In the genomic region with DNA sequence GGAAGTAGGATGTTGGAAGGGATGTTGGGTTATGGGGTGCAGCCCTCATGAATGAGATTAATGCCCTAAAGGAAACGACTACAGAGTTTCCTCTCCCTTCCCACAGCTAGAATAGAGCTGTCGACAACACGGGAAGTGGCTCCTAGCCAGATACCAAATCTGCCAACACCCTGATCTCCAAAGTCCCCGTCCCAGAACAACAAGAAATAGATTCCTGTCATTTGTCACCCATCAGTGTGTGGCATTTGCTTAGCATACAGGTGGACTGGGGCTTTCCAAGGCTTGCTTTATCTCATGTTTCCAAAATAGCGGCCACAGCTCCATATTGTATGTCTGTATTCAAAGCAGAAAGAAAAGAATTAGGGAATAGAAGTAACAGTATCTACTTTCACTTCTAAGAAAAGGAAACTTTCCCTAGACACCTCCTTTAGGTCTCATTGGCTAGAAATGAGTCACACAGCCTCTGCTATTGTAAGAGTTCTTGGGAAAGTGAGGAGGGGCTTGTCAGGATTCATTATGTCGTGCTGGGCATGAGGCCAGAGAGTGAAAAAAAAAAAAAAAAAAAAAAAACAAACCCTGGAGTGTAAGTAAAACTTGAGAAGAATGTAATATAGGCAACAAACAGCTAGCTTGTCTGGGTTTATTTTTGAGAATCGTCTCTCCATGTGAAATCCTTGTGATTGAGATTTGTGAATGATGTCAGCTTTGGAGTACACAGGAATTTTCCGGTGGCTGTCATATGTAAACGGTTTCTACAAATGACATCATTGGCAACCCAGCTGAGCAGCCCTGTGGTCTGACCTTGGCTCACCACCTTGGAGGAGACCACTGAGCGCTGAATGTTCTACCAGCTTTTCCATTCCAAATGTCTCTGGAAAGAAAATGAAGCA, we compare ENCODE assay signal across 8 mouse cellular contexts.
A peak's percentile ranks its signal among the peaks of the same experiment; 100 is the strongest.
DNase-seq lines count a peak whose midpoint lies in the region; ATAC-seq and TF ChIP-seq lines count a peak whose summit lies in the region.

No protein-coding gene starts in this region.

- H3K4me3 ChIP-seq in heart, postnatal 0 days (ENCODE audit: low read depth, low read length), result 0 out of 2 replicates have a peak overlapping the region, but pooled peaks have one; percentile 14
- H3K4me3 ChIP-seq in thymus, adult 2 months (ENCODE audit: control insufficient read depth, insufficient read depth, low read length), result no peak overlapping the region

- peak; percentile 82 for ATAC-seq in heart, postnatal 0 days (ENCODE audit: insufficient read depth, low read depth)
- ATAC-seq in megakaryocyte, adult 5-6 weeks (ENCODE audit: poor library complexity, severe bottlenecking), result no peak

- TF ChIP-seq CTCF in heart, postnatal 0 days (IDR thresholded peaks at IDR 0.05; ENCODE audit: low read depth), result no peak
- no peak for TF ChIP-seq CTCF in thymus, adult 2 months (IDR thresholded peaks at IDR 0.05; ENCODE audit: borderline replicate concordance, control insufficient read depth, extremely low read depth, insufficient read depth, low read length, poor library complexity)

- H3K27ac ChIP-seq in heart, postnatal 0 days (ENCODE audit: low read depth), result peak overlapping the region; percentile 87
- no peak overlapping the region for H3K27ac ChIP-seq in thymus, adult 2 months (ENCODE audit: control insufficient read depth, insufficient read depth, low read length)

- peak; percentile 42; the same call in 1 of the 2 replicates for TF ChIP-seq EP300 in heart, postnatal 0 days (IDR thresholded peaks at IDR 0.05; ENCODE audit: low read depth)

- 12% methylated on average over 10 of the region's 10 CpGs for WGBS in heart, postnatal 0 days
- WGBS in thymus, adult 2 months, result 83% methylated on average over 10 of the region's 10 CpGs

- no peaks in the 10 kb centered on the region for H3K4me1 ChIP-seq in heart, postnatal 0 days (ENCODE audit: control insufficient read depth, insufficient read depth)
- H3K4me1 ChIP-seq in thymus, adult 2 months (replicated peaks; ENCODE audit: control insufficient read depth, insufficient read depth, low read length), result no peaks in the 10 kb centered on the region

- peak overlapping the region; percentile 36 for H3K4me2 ChIP-seq in heart, postnatal 0 days (ENCODE audit: low read depth, low read length)

- no peak for TF ChIP-seq POLR2A in thymus, adult 2 months (IDR thresholded peaks at IDR 0.05; ENCODE audit: control insufficient read depth, extremely low read depth, insufficient read depth, low read length, poor library complexity)

- peak; percentile 8 for DNase-seq in thymus, postnatal 14 days
- DNase-seq in thymus, adult 18-20 months, result no peak
- peak; percentile 85 for DNase-seq in heart, postnatal 0 days (ENCODE audit: low spot score)
- peak; percentile 48 to 60 for DNase-seq in kidney, postnatal 4 days
- DNase-seq in skeletal muscle tissue, adult 2 months (ENCODE audit: low read depth, low spot score), result peak; percentile 15
- no peak for DNase-seq in thymus, adult 2 months
- no peak for DNase-seq in thymus, postnatal 4 days

- no peaks in the 10 kb centered on the region for H3K27me3 ChIP-seq in heart, postnatal 0 days (ENCODE audit: control insufficient read depth, insufficient read depth, low read length)
- H3K27me3 ChIP-seq in thymus, adult 2 months (ENCODE audit: control insufficient read depth, insufficient read depth, low read length), result no peaks in the 10 kb centered on the region

- no peaks in the 10 kb centered on the region for H3K9me3 ChIP-seq in heart, postnatal 0 days (replicated peaks; ENCODE audit: control insufficient read depth, low read length)

- no peak overlapping the region for H3K9ac ChIP-seq in heart, postnatal 0 days (replicated peaks; ENCODE audit: low read depth, low read length)

- H3K36me3 ChIP-seq in heart, postnatal 0 days (replicated peaks; ENCODE audit: control insufficient read depth, insufficient read depth, low read length), result no peaks in the 10 kb centered on the region
- no peaks in the 10 kb centered on the region for H3K36me3 ChIP-seq in thymus, adult 2 months (ENCODE audit: control insufficient read depth, insufficient read depth, low read length)

Comparison
In these comparisons a context has a peak if more than half of its experiments do, and no peak if none do; other contexts are left out.
1. DNase-seq: peak in thymus, postnatal 14 days (single experiment), heart, postnatal 0 days (single experiment), kidney, postnatal 4 days (2 of 2) and skeletal muscle tissue, adult 2 months (single experiment); none in thymus, adult 18-20 months (0 of 2), thymus, adult 2 months (single experiment) and thymus, postnatal 4 days (single experiment).